Mouse (Mus musculus) ES-Bruce4 (cell line): ENCODE results near the gene Dusp13. TPM values are rescaled to one million over a fixed set of nuclear protein-coding genes. Genes with fewer than 3 reads are reported as not detected.

ENCODE experiments used
- H3K27ac ChIP-seq: 2 replicates; pipeline ENCODE4 v1.5.1; 2012; ENCODE audit warnings: low read length, inconsistent platforms; ENCODE audit not compliant: insufficient read depth
- H3K27me3 ChIP-seq: 2 replicates; pipeline ENCODE4 v1.6.1; 2012; ENCODE audit warnings: mild to moderate bottlenecking, low read length, inconsistent platforms; ENCODE audit not compliant: control insufficient read depth, poor library complexity, insufficient read depth, severe bottlenecking
- H3K36me3 ChIP-seq: 2 replicates; pipeline ENCODE4 v1.6.1; 2012; ENCODE audit warnings: inconsistent platforms, mild to moderate bottlenecking, low read length, moderate library complexity; ENCODE audit not compliant: control insufficient read depth, poor library complexity, insufficient read depth, severe bottlenecking
- H3K4me1 ChIP-seq: one replicate; pipeline ENCODE4 v1.8.1; 2011; ENCODE audit warnings: low read length; ENCODE audit not compliant: control insufficient read depth, insufficient read depth
- H3K4me3 ChIP-seq: 2 replicates; pipeline ENCODE4 v1.5.1; 2011; ENCODE audit warnings: low read depth, mild to moderate bottlenecking, low read length
- H3K9ac ChIP-seq: 2 replicates; pipeline ENCODE4 v1.6.1; 2012; ENCODE audit warnings: low read depth, mild to moderate bottlenecking, inconsistent platforms; ENCODE audit not compliant: poor library complexity, severe bottlenecking
- H3K9me3 ChIP-seq: replicated peaks from 2 replicates; pipeline ENCODE4 v1.6.1; 2012; ENCODE audit warnings: mild to moderate bottlenecking, low read length, inconsistent platforms; ENCODE audit not compliant: control insufficient read depth, poor library complexity, insufficient read depth, severe bottlenecking
- CTCF ChIP-seq: IDR thresholded peaks from one replicate; pipeline ENCODE4 v1.8.1; 2011; ENCODE audit warnings: low read depth, low read length
- EP300 ChIP-seq: IDR thresholded peaks from 2 replicates; pipeline ENCODE4 v1.6.1; 2011; ENCODE audit warnings: low read depth, low read length; ENCODE audit not compliant: insufficient read depth
- POLR2A ChIP-seq: IDR thresholded peaks from one replicate; pipeline ENCODE4 v1.8.1; 2011; ENCODE audit warnings: low read length; ENCODE audit not compliant: insufficient read depth
- polyA plus RNA-seq: library from polyadenylated mRNA; stranded (reverse); fragments of >200 nt; gene quantifications from 2 replicates; pipeline ENCODE4 v1.2.4, GENCODE M21; 2011; ENCODE audit warnings: low read depth; ENCODE audit not compliant: missing spikeins, insufficient read depth, insufficient read length

Dusp13 gene
- polyA plus RNA-seq, 1 experiment, result not detected

DNA sequence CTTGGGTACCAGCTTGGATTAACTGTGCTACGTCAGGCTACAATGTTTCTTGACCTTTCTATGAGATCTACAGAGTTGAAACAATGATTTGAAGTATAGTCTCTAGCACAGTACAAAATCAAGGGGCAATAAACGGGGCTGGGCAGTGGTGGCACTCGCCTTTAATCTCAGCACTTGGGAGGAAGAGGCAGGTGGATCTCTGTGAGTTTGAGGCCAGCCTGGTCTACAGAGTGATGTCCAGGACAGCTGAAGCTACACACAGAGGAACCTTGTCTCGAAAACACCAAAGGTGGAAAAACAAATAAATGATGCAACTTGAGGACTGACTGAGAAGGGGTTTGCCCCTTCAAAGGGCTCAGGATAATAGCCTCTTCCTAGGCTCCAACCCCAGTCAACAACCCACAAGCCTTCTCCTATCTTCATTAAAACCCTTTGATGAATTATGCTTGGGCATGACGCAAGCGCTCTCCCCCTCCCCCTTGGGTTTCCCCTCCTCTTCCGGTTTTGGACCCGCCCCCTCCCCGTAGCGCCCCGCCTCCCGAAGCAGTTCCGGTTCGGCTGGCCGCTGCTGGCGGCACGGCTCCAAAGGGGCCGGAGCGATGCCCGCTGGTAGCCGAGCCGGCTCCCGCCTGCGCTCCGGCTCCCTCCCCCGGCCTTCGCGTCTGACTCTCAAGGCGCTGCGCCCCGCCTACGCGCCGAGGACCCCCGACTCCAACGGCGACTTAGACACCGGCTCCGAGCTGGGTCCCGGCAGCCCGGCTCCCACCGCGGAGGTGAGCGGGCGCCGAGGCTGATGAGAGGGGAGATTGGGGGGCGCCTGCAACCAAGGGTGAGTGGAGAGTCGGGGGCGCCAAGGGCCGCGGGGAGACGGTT, 737 bp downstream of the Dusp13 start, which contains the start of gene Samd8:
Gene Samd8, plus strand, starts transcription at position 524 of the 873 bp plus-strand sequence.
- H3K9me3 ChIP-seq, result no peaks in the 10 kb centered on the region
- H3K27ac ChIP-seq, result peak within 1 kb of the TSS; percentile 66
- H3K27me3 ChIP-seq, result no peaks in the 10 kb centered on the region
- TF ChIP-seq POLR2A (peak; percentile 80), CTCF (no peak)
- peak within 1 kb of the TSS; percentile 85 for H3K4me3 ChIP-seq
- no peaks in the 10 kb centered on the region for H3K36me3 ChIP-seq
- H3K4me1 ChIP-seq, result no peaks in the 10 kb centered on the region
- H3K9ac ChIP-seq, result peak within 1 kb of the TSS; percentile 91

DNA sequence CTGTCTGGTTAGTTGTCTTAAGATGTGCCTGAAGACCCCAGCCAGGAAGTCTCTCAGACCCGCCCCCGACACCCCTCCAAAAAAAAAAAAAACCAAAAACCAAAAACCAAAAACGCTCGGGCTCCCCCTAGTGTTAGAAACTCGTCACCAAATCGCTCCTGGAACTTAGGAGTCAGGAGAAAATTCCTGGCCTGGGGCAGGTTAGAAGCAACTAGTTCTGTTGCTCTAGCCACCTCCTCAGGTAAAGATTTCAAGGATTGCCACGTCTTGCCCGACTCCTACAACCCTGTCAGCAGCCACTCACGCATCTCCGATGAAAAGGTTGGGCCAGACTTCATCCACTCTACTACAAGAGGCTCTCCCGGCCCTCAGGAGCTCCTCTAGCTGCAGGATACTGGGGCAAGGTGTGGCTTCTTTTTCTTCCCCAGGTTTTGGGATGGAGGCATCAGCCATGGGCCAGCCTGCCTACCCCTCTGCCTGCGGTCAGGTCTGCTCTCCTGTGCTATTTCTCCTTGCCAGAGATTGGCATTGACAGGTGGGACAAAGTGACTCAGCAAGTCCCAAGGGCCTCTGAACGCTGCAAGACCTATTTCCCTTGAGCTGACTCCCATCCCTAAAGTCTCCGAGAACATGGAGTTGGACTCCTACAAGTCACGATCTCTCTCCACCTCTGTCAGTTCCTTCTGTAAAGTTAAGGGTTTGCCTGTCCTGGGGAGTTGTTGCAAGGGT, 2.7 kb downstream of the Dusp13 start:
- no peak overlapping the region for H3K9ac ChIP-seq
- no peak for TF ChIP-seq CTCF
- TF ChIP-seq POLR2A, result no peak
- no peak for TF ChIP-seq EP300
- no peaks in the 10 kb centered on the region for H3K36me3 ChIP-seq
- H3K4me3 ChIP-seq, result no peak overlapping the region
- H3K27ac ChIP-seq, result no peak overlapping the region
- H3K9me3 ChIP-seq, result no peaks in the 10 kb centered on the region
- no peaks in the 10 kb centered on the region for H3K4me1 ChIP-seq
- H3K27me3 ChIP-seq, result no peaks in the 10 kb centered on the region

DNA sequence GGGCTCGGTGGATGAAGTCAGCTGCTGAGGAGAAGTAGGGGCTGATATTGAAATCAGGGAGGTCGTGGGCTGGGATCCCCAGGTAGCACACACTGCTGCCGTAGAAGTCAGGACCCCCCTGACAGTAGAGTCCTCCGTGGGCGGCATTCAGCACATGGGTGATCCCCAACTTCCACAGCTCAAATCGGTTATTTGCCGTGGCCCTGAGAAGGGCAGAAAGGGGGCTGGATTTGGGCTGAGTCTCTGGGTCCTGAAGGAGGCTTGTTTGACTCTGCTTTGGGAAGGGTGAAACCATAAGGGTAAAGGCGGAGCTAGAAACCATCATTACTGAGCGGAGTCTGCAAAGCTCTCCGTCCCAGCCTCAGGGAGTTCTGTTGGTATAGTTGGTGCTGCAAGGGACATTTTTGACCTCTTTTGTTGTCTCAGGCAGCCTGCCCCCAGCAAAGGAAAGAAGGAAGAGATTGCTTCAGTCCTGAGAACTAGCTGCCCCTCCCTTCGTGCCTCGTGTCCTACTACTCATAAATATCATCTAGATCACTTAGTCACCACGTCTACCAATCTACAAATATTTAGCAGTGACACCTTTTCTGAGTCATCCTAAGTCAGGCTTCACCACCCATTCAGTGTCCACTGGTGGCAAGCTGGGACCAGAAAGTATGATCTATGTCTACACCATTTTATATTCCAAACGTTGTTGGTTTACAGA, 3.4 kb downstream of the Dusp13 start:
- no peak for TF ChIP-seq POLR2A
- no peak for TF ChIP-seq EP300
- TF ChIP-seq CTCF, result no peak
- H3K4me3 ChIP-seq, result no peak overlapping the region
- no peaks in the 10 kb centered on the region for H3K9me3 ChIP-seq
- no peak overlapping the region for H3K27ac ChIP-seq
- no peaks in the 10 kb centered on the region for H3K4me1 ChIP-seq
- H3K27me3 ChIP-seq, result no peaks in the 10 kb centered on the region
- H3K9ac ChIP-seq, result no peak overlapping the region
- H3K36me3 ChIP-seq, result no peaks in the 10 kb centered on the region

DNA sequence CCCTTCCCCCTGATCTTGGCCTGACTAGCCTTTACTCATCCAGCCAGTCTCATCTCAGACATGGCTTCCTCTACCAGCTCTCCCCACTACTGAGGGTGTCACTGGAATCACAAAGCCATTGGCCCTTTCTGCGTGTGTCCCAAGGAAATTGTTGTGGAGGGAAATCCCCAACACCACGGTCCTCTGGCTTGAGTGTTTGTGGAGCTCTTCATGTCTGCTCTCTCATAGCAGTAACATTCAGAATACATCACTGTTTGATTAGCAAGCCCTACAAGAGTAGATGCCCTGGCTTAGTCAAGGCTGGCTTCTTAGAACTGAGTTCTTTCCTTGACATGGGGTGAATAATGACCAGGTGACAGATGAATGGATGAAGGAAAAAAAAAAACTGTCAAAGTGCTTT, 4.1 kb downstream of the Dusp13 start:
- H3K9ac ChIP-seq, result no peak overlapping the region
- TF ChIP-seq CTCF, result no peak
- TF ChIP-seq POLR2A, result no peak
- TF ChIP-seq EP300, result no peak
- no peaks in the 10 kb centered on the region for H3K27me3 ChIP-seq
- no peaks in the 10 kb centered on the region for H3K36me3 ChIP-seq
- no peak overlapping the region for H3K4me3 ChIP-seq
- H3K9me3 ChIP-seq, result no peaks in the 10 kb centered on the region
- no peaks in the 10 kb centered on the region for H3K4me1 ChIP-seq
- H3K27ac ChIP-seq, result no peak overlapping the region

DNA sequence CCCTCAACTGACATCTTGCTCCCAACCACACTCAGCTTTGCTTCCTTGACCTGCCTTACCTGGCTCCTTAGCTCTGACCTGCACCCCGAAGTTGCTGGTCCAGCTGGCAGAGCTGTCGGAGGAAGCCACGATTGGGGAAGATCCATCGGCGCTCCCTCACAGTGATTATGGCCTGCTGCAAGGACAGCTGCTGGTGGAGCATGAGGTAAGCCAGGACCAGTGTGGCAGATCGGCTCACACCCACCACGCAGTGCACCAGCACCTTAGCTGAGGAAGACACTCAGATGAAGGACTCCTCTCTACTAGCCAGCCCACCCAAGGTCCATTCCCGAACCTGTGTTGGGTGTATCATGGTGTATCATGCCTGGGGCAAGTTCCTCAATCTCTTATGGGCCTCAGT, 4.7 kb downstream of the Dusp13 start:
- Histone ChIP-seq H3K9ac (no peak overlapping the region), H3K9me3 (no peaks in the 10 kb centered on the region), H3K4me3 (no peak overlapping the region), H3K27ac (no peak overlapping the region), H3K4me1 (no peaks in the 10 kb centered on the region), H3K36me3 (no peaks in the 10 kb centered on the region), H3K27me3 (no peaks in the 10 kb centered on the region)
- TF ChIP-seq POLR2A (no peak), EP300 (no peak), CTCF (no peak)
